Mouse (Mus musculus): ENCODE measurements around the gene Twsg1. TPM values are rescaled to one million over a fixed set of nuclear protein-coding genes. Genes with fewer than 3 reads are reported as not detected.

Twsg1 gene
- polyA plus RNA-seq, 3 experiments from 2014 or later = 18.6 to 22.8 (median 22.1) TPM

DNA sequence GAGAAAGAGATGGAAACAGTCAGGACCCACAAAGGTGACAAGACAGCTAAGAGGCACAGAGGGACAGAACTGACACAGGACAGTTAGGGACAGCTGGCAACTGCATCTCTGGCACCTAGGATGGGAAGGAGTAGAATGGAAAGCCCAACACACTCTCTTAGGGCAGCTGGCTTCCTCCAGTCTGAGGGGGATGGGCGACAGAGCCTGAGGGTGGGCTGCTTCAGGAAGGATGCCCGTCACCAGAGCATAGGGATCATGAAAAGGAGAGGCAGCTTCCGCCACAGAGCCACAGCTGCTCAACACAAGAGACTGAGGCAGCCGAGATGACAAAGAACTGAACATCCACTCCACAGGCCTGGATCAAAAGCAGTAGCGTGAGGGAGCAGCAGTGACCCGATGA lies 19.5 kb downstream of the Twsg1 start:
- no peak for ATAC-seq

DNA sequence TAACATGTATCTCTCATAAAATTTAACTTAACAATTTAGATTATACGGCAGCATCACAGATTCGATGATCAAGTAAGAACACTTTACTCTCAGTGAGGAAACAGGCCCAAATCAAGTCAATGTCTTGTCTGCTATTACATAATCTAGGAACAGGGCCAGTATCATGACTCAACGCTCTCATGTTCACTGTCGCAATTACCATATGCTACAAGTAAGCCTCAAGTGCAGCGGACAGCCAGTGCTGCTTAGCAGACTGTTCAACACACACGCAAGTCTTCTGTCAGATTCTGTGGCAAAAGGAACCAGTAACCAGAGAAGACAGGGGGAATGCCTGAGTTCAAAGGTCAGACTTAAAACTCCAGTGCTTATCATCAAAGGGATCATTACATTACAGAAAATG lies 20.1 kb downstream of the Twsg1 start:
- ATAC-seq = no peak

GRCm38 (mm10) chr17:65930158-65930826 lies 20.7 kb downstream of the Twsg1 start:
- no peak for ATAC-seq

DNA sequence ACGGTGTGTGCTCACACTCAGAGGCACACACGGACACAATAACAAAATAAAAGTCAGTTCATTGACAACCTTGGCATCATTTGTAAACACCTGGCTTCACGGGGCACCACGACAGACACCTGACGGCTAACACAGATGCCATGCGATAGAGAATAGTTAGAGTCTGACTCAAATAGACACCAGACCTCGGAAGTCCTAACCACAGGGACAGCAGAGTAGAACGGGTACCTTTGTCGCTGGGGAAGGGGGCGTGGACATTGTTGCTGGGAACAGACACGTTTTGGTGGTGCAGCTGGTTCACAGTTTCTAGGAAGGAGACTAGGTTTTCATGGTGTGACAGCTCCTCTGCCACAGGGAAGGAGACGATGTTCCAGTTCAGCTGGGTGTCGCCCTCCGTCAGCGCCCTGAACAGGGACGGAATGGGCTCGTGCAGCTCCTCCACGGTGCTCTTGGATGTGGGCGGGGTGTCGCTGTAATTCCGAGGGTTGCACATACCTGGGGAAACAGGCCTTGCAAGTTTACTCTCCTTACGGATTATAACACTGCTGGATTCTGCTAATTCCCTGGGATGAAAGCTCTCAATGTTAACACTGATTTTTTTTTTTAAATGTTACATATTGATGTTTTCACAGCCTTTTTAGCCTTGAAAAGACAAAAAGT lies 21.6 kb downstream of the Twsg1 start:
- ATAC-seq = peak; percentile 96

DNA sequence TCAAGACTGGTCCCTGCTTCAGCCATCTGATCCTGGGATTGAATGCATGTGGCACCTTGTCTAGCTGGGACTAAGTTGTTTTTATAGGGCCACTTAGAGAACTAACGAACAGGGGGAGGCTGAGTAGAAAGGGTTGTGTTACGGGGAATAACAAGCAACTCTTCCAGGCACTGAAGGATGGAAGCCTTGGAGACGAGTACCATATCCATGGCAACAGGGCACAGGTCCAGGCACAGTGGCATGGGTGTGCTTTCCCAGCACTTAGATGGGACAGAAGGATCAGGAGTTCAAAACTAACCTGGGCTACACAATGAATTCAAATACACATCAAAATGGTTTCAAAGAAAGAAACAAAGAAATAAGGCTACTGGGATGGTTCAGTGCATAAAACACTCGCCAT lies 23.9 kb downstream of the Twsg1 start:
- no peak for ATAC-seq

DNA sequence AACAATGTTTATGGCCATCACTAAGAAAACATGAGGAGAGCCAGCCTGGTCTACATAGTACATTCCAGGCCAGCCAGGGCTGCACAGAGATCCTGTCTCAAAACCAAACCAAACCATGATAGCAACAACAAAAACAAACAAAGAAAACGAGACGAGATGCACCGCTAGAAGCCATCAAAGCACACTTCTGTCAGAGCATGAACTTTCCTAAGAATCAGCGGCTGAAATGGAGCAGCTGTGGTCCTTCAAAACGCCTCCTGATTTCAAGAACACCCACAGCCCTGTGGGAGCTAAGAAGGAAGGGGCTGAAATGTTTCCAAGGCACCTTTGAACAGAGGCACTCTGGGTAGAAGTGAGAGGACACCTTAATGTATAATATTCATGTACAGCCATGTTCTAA lies 26.8 kb downstream of the Twsg1 start:
- ATAC-seq = no peak

DNA sequence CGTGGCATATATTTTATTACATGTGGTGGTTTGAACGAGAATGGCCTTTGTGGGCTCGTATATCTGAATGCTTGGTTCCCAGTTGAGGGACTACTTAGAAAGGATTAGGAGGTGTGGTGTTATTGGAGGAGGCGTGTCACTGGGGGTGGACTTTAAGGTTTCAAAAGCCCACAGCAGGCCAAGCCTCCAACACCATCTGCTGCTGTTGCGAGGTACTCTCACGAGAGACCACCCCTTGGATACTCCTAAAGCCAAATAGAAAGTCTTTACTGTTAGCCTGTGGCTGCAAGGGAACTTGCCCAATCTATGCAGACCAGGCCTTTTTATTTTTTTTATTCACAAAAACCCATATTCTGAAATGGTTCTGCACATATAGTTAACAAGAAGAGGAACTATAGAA lies 29.1 kb downstream of the Twsg1 start:
- no peak for ATAC-seq

- no peak for ATAC-seq
These were observed 31.8 kb downstream of the Twsg1 start for GRCm38 (mm10) chr17:65919235-65919634.

- ATAC-seq = no peak
These were observed 34.8 kb downstream of the Twsg1 start for GRCm38 (mm10) chr17:65916135-65916668.

- no peak for ATAC-seq
These were observed 36.9 kb downstream of the Twsg1 start for GRCm38 (mm10) chr17:65914083-65914482.

DNA sequence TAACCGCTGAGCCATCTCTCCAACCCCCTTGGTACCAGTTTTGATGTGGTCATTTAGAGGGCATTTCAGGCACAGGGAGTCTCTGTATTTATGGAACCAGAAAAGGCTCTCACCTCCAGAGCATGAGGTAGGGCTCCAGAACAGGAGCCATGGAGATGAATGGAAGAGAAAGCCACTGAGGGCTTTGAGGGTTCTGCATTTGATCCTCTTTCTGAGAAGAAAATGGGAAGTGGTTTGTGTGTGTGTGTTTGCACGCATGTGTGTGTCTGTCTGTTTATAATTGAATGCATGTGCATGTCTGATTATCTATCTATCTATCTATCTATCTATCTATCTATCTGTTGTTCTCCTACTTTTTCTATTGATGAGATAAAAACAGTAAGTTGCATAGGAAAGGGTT lies 38.8 kb downstream of the Twsg1 start:
- ATAC-seq = no peak

GRCm38 (mm10) chr17:65911285-65912069 lies 39.5 kb downstream of the Twsg1 start:
- ATAC-seq = no peak

DNA sequence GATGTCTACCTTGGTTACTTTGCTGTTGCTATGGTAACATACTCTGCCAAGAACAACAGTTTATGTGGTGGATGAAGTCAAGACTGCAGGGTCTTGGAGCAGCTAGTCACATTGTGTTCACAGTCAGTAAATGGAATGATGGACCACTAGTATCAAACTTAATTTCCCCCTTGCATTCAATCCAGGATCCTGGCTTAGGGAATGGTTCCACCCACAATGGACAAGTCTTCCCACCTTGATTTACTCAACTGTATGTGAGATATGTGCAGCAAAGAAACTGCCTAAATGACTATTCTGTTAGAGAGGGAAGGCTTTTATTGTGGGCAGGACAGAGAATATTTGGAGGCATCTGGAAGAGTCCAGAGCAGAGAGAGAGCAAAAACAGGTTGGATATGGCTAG lies 42.8 kb downstream of the Twsg1 start:
- ATAC-seq = no peak

DNA sequence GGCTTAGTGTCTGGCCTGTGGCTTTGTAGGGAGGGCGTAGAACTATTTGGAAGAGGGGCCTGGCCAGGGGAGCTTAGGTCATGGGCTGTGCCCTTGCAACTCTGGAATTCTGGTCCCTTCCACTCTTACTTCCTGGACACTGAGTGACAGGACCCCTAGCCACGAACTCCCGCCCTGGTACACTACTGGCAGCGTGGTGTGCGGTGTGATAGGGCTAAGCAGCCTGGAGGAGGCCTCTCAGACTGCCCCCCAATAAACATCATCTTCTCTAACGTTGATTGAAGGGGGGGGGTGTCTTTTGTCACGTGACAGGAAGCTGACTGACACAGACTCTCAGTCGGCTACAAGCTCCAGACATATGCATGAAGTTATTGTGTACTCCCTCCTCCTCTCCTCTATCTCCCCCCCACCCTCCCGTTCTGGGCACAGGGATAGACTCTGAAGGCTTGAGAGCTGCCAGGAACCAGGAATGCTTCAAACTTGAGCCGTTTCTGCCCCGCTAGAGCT lies 44.1 kb downstream of the Twsg1 start:
- ATAC-seq = peak; percentile 88

GRCm38 (mm10) chr17:65906313-65906894 lies 44.6 kb downstream of the Twsg1 start:
- ATAC-seq = peak; percentile 24

DNA sequence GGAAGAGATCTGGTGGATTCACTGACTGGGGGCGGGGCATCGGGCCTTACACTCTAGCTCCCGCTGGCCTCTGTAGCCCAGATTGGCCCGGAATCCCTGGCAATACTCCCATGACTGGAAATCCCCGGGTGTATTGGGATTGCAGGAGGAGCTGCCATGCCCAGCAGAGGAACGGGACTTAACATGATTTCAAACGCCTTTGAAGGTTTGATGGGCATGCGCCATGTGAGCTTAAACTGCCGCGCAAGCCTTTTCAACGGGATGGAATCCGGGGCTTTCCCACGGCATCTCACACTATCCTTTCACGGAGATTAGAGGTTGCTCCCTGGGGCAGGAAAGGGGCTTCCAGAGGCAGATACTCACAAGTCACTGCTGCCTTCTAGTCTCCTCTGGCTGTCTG lies 45.8 kb downstream of the Twsg1 start:
- no peak for ATAC-seq

DNA sequence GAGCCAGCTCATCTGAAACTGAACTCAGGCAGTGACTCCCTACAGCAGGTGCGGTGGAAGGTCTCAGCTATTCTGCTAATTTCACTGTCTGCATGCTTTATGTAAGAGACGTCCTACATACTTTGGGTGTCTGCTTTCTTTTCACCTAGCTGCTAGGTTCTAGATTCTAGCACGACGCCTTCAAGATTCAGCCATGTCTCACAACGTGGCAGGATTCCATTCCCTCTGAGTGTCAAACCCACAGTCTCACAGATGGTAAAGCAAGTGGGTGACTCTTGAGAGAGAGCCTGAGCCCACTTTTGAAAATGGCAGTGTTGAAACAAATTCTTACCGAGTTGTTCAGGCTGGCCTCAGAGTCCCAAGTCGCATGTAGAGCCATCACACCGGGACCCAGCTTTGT lies 47.2 kb downstream of the Twsg1 start:
- ATAC-seq = no peak

DNA sequence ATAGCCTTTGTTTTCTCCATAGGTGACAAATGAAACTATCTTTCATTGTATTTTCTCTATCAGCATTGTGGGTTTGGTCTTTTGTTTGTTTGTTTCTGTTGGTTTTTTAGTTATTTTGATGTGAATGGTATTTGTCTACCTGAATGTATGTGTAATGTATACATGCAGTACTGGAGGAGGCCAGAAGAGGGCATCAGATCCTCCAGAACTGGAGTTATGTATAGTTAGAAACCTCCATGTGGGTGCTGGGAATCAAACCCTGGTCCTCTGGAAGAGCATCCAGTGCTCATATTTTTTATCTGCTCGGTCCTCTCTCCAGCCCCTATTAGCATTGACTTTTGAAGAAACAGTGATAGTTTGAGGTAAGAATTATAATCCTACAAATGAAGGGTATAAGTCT lies 48.0 kb downstream of the Twsg1 start:
- ATAC-seq = no peak

DNA sequence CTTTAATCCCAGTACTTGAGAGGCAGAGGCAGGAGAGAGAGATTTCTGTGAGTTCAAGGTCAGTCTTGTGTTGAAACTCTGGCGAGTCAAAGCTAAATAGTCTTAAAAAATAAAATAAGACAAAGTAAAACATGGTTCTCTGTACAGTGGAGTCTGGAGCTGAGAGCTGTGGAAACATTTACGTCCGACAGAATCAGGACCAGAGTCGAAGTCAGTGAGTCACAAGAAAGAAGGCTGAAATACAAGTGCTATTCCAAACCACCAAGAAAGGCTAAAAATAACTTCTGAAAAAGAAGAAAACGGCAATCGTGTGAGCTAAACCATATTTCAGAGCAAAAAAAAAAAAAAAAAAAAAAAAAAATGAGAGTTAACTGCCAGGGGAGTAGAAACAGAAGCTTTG lies 48.7 kb downstream of the Twsg1 start:
- no peak for ATAC-seq

DNA sequence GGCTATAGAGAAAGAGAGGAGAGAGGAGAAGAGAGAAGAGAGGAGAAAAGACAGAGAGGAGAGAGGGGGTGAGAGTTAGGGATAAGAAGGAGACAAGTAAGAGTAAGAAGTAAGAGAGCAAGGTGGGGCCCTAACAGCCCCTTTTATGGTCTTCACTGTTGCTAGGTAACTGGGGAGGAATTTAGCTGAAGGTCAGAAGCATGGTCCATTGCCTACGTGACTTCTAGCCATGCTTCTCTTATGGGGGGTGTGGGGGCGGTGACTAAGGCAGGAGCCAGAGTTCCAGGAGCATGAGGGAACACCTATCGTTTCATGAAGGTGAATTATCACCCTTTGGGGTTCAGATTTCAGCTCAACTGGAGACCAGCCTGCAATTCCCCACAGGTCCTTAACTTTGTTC lies 55.0 kb downstream of the Twsg1 start:
- no peak for ATAC-seq

GRCm38 (mm10) chr17:65889476-65889875 lies 61.5 kb downstream of the Twsg1 start:
- no peak for ATAC-seq

DNA sequence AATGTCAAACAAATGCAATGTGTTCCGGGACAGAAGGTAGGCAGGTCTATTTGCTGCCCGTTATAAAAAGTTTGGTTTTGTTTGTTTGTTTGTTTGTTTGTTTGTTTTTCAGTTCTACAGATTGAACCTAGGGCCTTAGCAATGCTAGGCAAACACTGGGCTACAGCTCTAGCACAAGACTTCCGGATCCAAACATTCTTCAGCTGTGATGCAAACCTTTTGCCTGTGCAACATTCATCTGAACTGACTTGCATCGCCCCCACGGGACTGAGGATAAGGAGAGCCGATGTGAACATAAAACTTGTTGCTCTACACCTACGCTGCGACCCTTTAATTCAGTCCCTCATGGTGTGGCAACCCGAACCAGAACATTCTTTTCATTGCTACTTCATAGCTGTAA lies 64.5 kb downstream of the Twsg1 start:
- ATAC-seq = no peak

Measured in inflammation-experienced regulatory T-cells, adult 6 months (primary cell).